Mouse (Mus musculus): ENCODE data around the gene Rps3a1.
A peak's percentile ranks its signal among the peaks of the same experiment; 100 is the strongest.
"Not testable (repeated sequence)": the region's sequence is repeated elsewhere in the genome, so short reads cannot be mapped to it uniquely, and the experiment has no call there.

The Rps3a1 gene

DNA sequence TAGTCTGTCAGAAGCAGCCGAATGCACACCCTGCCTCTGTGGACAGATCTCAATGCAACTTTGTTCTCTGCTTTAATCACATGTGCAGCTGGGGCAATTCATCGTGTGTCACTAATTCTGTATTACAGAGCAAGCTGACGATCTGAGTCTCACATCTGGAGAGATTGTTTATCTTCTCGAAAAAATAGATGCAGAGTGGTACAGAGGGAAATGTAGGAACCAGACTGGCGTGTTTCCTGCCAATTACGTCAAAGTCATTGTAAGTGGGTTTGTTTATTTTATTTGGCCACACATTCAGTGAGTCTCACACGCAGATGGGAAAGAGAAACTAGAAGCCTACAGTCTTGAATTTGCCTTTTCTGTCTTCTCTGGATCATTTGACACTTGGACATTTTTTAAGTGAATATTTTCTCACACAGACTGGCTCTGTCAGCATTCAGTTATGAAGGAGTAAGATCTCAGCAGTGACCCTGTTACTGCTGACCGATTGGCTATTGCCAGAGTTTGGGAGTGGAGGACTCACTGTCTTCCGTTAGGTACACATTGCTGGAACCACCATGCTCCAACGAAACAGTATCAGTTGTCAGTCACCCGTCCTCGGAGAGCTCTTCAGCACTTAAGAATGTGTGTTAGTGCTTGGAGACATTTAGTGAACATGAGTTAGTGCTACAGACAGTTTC lies 27.7 kb downstream of the Rps3a1 start:
- no peak for DNase-seq (ENCODE audit: low spot score in 2 of 2)

GRCm38 (mm10) chr3:86112766-86113165 lies 29.7 kb downstream of the Rps3a1 start:
- DNase-seq (ENCODE audit: low spot score in 2 of 2) = no peak

DNA sequence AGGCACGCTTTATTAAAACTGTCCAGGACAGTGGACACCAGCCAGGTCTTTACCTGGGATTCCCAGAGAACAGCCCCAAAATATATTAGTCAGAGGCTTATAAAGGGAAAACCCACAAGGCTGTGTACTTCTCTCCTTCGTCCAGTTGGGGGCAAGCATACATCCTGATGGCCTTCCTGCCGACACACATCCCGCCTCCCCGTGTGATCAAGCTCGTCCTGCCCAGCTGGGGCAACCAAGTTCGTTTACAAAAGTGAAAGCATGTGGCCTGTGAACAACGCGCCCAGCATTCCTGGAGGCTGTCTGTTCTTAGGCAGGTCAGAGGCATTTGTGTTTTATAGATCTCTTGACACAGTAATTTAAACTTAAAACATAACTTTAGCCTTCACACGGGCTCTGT lies 32.4 kb downstream of the Rps3a1 start:
- peak in 1 of 2 experiments; percentile 49 for DNase-seq (ENCODE audit: low spot score in 2 of 2)

DNA sequence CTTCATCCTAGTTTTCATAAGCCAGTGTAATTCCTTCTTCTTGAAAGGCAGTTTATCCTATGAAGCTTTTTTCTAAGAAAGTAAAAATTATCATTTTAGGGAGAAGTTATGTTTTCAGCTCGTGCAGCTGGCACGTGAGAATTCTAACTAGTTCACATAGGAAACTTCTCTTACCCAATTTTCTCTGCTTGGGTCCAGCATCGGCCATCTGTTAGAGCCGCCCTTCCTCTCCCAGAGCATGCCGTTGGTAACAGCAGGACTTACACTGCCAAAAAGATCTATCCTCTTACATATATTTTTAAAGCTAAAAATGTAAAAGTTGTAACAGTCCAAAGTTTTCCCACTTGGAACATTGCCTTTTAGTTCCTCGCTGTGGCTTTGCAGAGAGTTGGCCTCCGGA lies 33.4 kb downstream of the Rps3a1 start:
- no peak for DNase-seq (ENCODE audit: low spot score in 2 of 2)

DNA sequence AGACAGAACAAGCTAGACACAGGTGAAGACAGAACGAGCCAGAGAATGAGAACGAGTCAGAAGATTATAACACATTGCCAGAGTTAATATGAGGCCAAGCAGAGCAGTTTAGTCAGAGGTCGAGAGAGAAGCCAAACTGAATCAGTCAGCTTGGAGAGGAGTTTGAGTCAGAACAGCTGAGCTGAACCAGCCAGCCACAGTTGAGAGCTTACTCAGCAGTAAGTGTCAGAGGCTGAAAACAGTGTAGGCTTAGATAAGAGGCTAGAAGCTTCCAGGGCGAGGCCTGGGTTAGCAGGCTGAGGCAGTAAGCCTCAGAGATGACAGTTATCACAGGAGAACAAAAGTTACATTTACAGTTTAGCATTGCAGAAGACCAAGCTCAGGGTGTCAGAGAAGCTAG lies 33.9 kb downstream of the Rps3a1 start:
- peak in 1 of 2 experiments; percentile 17 for DNase-seq (ENCODE audit: low spot score in 2 of 2)

DNA sequence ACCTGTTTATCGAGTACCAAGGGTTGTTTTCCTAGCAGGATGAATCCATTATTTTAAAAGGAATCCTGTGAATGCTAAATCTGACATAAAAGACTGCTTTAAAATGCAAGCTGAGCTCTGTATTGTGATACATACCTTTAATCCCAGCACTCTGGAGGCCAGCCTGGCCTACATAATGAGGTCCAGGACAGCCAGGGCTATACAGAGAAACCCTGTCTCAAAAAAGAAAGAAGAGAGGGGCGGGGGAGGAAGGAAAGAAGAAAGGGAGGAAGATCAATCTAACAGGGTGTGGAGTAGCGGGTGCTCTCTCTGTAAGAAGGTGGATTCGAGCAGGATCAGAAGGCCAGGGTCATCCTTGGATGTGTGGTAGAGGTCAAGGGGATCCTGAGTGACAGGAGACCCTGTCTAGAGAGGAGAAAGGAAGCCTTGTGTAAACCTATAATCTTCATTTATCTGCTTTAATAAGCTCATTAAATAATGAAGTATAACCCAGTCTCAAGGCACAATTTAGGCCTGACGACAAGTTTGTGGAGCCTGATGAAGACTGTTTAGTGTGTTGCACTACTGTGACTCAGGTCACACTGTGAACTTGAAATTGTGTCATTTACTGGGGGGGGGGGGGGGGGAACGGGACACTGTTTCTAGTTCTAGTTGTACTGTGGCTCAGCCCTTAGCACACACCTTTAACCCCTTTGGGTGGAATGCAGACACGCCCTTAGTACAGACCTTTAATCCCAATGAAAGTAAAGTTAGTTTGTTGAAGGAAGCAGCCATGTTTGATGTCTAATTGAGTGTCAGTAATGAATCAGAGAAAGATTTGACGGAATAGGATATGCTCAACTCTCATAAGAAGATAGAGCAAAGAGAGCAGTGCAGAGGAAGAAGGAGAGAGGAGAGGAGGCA lies 34.6 kb downstream of the Rps3a1 start:
- DNase-seq (ENCODE audit: low spot score in 2 of 2) = no peak

DNA sequence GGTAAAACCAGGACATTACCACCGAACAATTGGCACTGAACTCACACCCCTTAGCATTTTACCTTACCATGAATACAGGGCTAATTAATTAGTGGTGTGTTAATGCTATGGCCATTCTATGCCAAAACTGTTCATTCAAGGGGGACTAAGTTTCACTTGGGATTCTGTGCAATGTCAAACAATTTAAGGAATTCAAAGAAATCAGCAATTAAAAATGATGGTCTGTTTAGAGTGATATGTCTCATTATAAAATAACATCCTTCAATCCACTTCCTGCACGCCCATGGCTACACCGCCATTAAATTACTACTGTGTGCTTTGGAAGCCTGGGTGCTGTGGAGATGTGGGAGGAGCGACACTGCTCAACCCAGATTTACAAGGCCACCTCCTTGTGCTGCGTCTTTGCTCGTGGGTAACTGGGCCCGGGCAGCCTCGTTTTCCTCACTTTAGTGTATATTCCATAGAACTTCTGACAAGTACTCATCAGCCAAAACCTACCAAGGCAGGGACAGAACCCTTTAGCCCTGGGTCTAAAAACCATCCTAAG lies 36.3 kb downstream of the Rps3a1 start:
- DNase-seq (ENCODE audit: low spot score in 2 of 2) = no peak

- no peak for DNase-seq (ENCODE audit: low spot score in 2 of 2)
Observed at GRCm38 (mm10) chr3:86104909-86105308, 37.6 kb downstream of the Rps3a1 start.

- not testable (repeated sequence) for DNase-seq (ENCODE audit: low spot score in 2 of 2)
Observed at GRCm38 (mm10) chr3:86104433-86104832, 38.1 kb downstream of the Rps3a1 start.

DNA sequence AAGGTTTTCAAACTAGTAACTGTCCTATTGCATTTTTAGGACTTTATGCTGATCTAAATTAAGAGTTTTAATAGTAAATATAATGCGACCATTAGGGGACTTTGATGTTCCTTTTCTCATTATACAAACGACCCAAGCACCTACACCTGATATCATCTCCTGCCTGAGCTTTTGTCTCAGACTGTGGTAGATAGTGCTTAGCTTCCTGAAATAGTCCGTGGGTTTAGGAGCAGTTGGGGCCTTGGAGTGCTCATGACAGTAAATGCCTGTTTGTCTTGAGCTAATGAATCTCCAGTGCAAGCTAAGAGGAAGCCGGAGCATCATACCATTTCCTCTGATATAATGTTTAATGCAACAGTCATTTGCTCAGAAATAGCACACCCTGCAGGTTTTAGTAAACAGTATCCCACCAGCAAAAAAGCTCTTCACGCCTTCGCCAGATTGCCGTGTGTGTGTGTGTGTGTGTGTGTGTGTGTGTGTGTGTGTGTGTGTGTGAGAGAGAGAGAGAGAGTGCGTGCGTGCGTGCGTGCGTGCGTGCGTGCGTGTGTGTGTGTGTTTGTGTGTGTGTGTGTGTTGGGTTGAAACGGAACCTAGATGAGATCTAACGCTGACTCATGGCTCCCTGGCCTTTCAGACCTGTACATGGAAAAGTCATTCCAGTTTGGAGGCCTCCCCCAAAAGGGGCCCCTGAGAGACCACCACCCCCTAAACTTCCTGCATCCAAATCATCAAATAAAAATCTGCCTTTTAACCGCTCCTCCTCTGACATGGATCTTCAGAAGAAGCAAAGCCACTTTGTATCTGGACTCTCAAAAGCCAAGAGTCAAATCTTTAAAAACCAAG lies 38.8 kb downstream of the Rps3a1 start:
- DNase-seq (ENCODE audit: low spot score in 2 of 2) = no peak

DNA sequence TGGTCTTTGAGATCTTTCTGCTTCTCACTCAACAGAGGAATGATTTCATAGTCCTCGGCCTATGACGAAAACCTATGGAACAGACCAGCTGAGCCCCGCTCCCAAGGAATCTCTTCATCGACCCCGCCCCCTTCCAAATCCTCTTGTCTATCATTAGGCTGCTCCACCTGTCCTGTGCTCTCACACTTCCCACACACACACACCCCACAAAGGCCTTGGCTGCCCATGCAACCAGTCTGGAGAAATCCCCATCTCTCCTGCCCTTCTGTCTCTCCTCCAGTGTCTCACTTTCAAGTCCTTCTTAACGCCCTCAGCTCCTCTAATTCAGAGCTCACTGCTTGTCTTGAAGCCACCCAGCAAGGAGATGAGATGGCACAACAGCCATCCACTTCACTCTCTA lies 40.5 kb downstream of the Rps3a1 start:
- no peak for DNase-seq (ENCODE audit: low spot score in 2 of 2)

GRCm38 (mm10) chr3:86093907-86094306 lies 48.6 kb downstream of the Rps3a1 start:
- DNase-seq (ENCODE audit: low spot score in 2 of 2) = no peak

DNA sequence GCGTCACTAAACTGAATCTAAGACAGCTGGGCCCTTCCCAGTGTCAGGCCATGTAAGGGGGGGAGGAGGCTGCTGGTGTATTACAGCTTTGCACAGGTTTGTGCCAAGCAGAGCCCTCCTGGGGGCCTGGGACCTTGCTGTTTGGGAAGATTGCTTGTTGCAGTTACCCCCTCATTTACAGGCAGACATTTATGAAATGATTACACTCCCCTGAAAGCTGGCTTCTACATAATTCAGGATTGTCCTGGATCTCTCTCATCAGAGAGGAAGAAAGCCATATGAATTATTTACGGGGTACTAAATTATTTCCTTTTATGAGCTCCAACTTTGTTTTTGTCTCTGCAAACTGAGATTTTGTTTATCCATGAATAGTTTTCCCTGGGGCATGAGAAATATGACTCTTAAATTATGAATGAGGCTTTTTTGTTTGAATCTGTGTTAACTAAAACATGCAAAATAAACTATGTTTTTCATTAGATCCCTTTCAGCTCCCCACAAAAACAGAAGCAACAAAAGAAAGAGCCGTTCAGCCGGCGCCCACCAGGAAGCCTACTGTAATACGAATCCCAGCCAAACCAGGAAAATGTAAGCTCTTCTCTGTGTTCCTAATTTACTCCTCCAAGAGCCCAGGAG lies 49.2 kb downstream of the Rps3a1 start:
- DNase-seq (ENCODE audit: low spot score in 2 of 2) = no peak

All from spleen, postnatal 4 days (tissue).